14 mouse cellular contexts compared by ENCODE assay signal in genomic region chr10:111405071-111405470, GRCm38 (mm10).
"Had no signal": no experiment of that assay in that cellular context is flagged by ENCODE, and none has a peak within 500 bp of the region (broad histone marks: within the 10 kb centered on the region; RNA-seq: fewer than 3 reads in every experiment).

No protein-coding gene starts in this region.

- H3K27ac ChIP-seq: limb, embryonic 12.5 days; limb, embryonic 15.5 days; lung, embryonic 15.5 days had no signal

- H3K9me3 ChIP-seq: limb, embryonic 15.5 days; lung, embryonic 15.5 days had no signal

- H3K36me3 ChIP-seq: limb, embryonic 12.5 days; limb, embryonic 15.5 days; lung, embryonic 15.5 days had no signal

- H3K9ac ChIP-seq: limb, embryonic 12.5 days; limb, embryonic 15.5 days; lung, embryonic 15.5 days had no signal

- H3K27me3 ChIP-seq: limb, embryonic 12.5 days; limb, embryonic 15.5 days; lung, embryonic 15.5 days had no signal

- DNase-seq: kidney, adult 18-20 months; kidney, adult 9 months; kidney, postnatal 14 days; kidney, postnatal 4 days; left cerebral cortex, postnatal 4 days; midbrain, embryonic 14.5 days; thymus, adult 18-20 months; thymus, postnatal 36 days had no signal

- ATAC-seq: inflammation-experienced regulatory T-cells, adult 6 months; intestine, embryonic 16.5 days had no signal

- H3K4me1 ChIP-seq: limb, embryonic 12.5 days; limb, embryonic 15.5 days had no signal

- H3K4me3 ChIP-seq: limb, embryonic 12.5 days; limb, embryonic 15.5 days; lung, embryonic 15.5 days had no signal

- H3K4me2 ChIP-seq: limb, embryonic 12.5 days; limb, embryonic 15.5 days; lung, embryonic 15.5 days; midbrain, embryonic 11.5 days had no signal
